In genomic region chr15:63989651-63990050, GRCm38 (mm10) we compare ENCODE assay signal across 11 mouse cellular contexts.
"Had no signal": no experiment of that assay in that cellular context is flagged by ENCODE, and none has a peak within 500 bp of the region (broad histone marks: within the 10 kb centered on the region; RNA-seq: fewer than 3 reads in every experiment).

No protein-coding gene starts in this region.

- H3K4me2 ChIP-seq: kidney, embryonic 15.5 days; limb, embryonic 15.5 days; liver, embryonic 15.5 days; lung, embryonic 14.5 days; midbrain, embryonic 13.5 days; neural tube, embryonic 15.5 days had no signal

- H3K27me3 ChIP-seq: kidney, embryonic 15.5 days; limb, embryonic 15.5 days; liver, embryonic 15.5 days; megakaryocyte, embryonic 14.5 days; midbrain, embryonic 13.5 days; neural tube, embryonic 15.5 days had no signal

- DNase-seq: right cerebral cortex, adult 18-20 months; thymus, postnatal 4 days had no signal

- H3K4me3 ChIP-seq: kidney, embryonic 15.5 days; limb, embryonic 15.5 days; liver, embryonic 15.5 days; megakaryocyte, embryonic 14.5 days; midbrain, embryonic 13.5 days; neural tube, embryonic 15.5 days had no signal

- H3K4me1 ChIP-seq: limb, embryonic 15.5 days; neural tube, embryonic 15.5 days had no signal

- ATAC-seq: midbrain, embryonic 13.5 days had no signal

- H3K27ac ChIP-seq: kidney, embryonic 15.5 days; limb, embryonic 15.5 days; liver, embryonic 15.5 days; macrophage; midbrain, embryonic 13.5 days; neural tube, embryonic 15.5 days; stomach, postnatal 0 days had no signal

- H3K36me3 ChIP-seq: limb, embryonic 15.5 days; liver, embryonic 15.5 days; midbrain, embryonic 13.5 days; neural tube, embryonic 15.5 days had no signal

- H3K9me3 ChIP-seq: kidney, embryonic 15.5 days; limb, embryonic 15.5 days; liver, embryonic 15.5 days; megakaryocyte, embryonic 14.5 days; midbrain, embryonic 13.5 days; neural tube, embryonic 15.5 days had no signal

- H3K9ac ChIP-seq: kidney, embryonic 15.5 days; limb, embryonic 15.5 days; liver, embryonic 15.5 days; lung, embryonic 14.5 days; midbrain, embryonic 13.5 days; neural tube, embryonic 15.5 days had no signal
